Mouse (Mus musculus) C2C12 (cell line): ENCODE results near the gene Lrba.

ENCODE experiments used
- CTCF ChIP-seq: IDR thresholded peaks from one replicate; pipeline ENCODE4 v1.5.1; 2011; ENCODE audit not compliant: control insufficient read depth, insufficient read depth, insufficient read length
- FOSL1 ChIP-seq: IDR thresholded peaks from one replicate; pipeline ENCODE4 v1.8.0; 2011; ENCODE audit warnings: mild to moderate bottlenecking, low read length; ENCODE audit not compliant: poor library complexity, insufficient read depth, severe bottlenecking

DNA sequence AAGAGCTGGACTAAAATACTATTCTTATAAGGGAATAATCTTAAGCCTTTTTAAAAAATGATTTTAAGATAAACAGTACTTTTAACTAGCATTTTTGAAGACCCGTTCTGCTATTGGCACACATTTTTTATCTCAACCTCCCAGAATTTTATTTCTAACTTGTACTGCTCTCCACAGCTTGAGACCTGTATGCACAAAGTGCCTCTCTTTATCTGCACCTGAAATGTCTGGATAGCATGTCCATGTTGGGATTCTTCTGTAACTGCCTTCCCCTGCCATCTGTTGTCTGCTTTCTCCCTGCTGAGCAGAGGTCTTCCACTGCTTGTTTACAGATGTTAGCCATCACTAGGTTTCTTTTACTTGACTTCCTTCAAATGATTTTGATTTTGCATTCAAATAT lies 202.3 kb downstream of the Lrba start:
- no peak for TF ChIP-seq CTCF
- no peak for TF ChIP-seq FOSL1
